Mouse (Mus musculus) mouse embryonic stem cell (cell line): ENCODE measurements around the gene Babam2.
"Not testable (repeated sequence)": the region's sequence is repeated elsewhere in the genome, so short reads cannot be mapped to it uniquely, and the experiment has no call there.

ENCODE experiments used
- in situ Hi-C, 2 experiments: fragments of 300-500 bp; cut with MboI; formaldehyde crosslinking; loops; 1 replicate in 1 of 2; 3 replicates in 1 of 2; pipeline ENCODE4 v1.14.3; 2019 to 2020; ENCODE audit warnings: low sequenced_read_pairs in 2 of 2, low pct_unique_long_range_greater_than_20kb in 1 of 2, mixed read lengths in 1 of 2; ENCODE audit not compliant: unreplicated experiment in 1 of 2

The Babam2 gene

GRCm38 (mm10) chr5:31814068-31814467, 116.6 kb downstream of the Babam2 start:
- in situ Hi-C loops = no loop called here

GRCm38 (mm10) chr5:31815129-31815528, 117.6 kb downstream of the Babam2 start:
- in situ Hi-C loops = no loop called here

GRCm38 (mm10) chr5:31816082-31816481, 118.6 kb downstream of the Babam2 start:
- in situ Hi-C loops = no loop called here

GRCm38 (mm10) chr5:31820801-31821200, 123.3 kb downstream of the Babam2 start:
- in situ Hi-C loops = no loop called here

GRCm38 (mm10) chr5:31821204-31821603, 123.7 kb downstream of the Babam2 start:
- in situ Hi-C loops = no loop called here

DNA sequence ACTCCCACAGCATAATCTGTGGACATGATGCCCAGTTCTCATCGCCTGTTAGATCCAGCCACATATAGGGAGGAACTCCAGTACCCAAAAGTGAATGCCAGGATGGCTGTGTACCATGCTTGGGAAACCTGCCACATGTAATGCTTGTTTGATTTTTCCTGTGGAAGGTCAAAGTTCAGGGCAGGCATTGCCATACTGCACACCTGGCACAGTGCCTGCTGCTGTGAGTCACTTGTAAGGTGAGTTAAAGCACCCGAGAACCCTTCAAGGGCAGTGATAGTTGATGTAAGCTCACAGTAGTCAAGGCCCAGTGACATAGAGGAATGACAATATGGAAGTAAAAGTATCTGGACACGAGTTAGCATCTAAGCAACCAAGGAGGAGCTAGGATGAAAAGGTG, 126.2 kb downstream of the Babam2 start:
- in situ Hi-C loops = no loop called here

DNA sequence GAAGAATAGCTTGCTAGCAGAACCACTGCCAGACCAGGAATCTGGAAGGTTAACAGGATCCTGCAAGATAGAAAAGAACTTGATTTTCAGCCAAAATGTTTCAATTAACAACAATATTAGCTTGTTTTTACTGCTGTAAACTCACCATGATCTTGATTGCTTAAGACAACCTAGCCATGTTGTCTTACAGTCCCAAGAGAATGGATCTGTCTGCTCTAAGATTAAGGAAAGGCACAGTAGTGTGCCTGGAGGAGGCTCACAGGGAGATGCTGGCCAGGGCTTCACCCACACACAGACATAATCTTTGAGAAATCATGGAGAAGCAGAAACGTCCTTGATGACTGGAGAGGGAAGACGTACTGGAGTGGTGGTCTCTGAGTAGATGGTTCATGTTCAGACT, 126.6 kb downstream of the Babam2 start:
- in situ Hi-C loops = no loop called here

DNA sequence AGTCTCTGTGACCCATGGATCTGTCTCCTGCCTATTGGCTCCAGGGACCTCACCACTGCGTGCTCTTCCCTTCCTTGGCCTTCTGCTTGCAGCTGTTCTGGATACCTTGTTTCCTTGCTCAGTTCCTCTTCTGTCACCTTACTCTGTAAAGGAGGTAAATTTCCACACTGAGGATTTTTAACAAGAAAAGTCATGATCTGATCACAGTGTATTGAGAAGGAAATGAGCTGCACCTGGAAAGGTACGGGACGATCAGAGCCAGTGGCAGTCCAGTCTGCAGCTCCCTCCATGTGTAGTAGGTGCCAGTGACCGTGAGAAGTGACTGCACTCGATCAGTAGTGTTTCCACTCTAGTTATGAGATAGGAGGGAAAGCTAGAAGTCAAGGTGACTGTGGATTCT, 129.8 kb downstream of the Babam2 start:
- in situ Hi-C loops = no loop called here

DNA sequence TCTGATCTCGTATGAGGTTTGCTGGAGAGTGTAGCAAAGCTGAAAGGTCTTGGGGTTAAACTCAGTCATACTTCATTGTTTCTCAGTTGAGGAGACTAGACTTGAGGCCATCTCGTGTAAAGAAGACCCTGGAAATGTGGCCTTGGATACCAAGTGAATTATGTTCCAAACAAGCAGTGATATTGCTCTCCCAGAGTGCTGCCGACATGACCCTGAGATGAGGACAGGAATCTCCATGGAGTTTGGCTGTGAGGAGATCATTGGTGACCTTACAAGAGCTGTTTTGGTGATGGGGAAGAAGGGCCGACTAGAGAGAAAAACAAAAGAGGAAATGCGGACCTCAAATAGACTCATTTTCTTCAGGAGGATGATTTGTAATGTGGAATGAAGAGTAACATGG, 130.4 kb downstream of the Babam2 start:
- in situ Hi-C loops = no loop called here

- in situ Hi-C loops = no loop called here
Measured at GRCm38 (mm10) chr5:31828747-31829146, 131.3 kb downstream of the Babam2 start.

- in situ Hi-C loops = no loop called here
Measured at GRCm38 (mm10) chr5:31829588-31829987, 132.1 kb downstream of the Babam2 start.

DNA sequence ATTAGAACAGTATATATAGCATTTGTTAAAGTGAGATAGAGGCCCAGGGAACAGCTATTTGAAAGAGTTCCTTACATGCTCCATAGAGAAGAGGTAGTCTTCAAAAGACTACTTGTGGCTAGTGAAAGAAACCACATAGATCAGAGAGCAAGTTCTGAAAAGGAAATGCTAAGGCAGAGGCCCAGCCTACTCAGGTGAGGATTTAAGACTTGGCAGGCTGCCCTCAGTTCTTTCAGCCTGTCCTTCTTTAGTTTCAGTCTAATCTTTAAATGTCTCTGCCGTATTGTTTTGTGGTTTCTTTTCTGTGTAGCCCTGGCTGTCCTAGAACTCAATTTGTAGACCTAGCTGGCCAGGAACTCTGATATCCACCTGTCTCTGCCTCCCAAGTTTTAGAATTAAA, 134.1 kb downstream of the Babam2 start:
- in situ Hi-C loops = no loop called here

GRCm38 (mm10) chr5:31835691-31836090, 138.2 kb downstream of the Babam2 start:
- in situ Hi-C loops = no loop called here

- in situ Hi-C loops = no loop called here
Measured at GRCm38 (mm10) chr5:31839973-31840372, 142.5 kb downstream of the Babam2 start.

DNA sequence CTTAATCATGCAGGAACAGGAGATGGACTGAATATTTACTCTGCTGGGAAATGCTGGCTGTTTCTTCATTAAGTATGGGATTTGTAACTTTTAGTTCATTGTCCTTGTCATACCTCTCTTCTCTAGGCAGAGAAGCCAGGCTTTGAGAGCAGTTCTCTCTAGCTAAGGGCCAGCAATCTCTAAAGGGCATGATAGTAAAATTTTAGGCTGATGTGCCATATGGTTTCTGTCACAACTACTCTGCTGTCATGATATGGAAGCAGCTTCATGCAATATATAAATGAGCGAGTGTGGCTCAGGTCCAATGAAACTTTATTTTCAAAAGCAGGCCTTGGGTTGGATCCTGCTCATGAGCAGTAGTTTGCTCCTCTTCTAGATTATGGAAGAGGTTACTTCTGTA, 142.9 kb downstream of the Babam2 start:
- in situ Hi-C loops = no loop called here

DNA sequence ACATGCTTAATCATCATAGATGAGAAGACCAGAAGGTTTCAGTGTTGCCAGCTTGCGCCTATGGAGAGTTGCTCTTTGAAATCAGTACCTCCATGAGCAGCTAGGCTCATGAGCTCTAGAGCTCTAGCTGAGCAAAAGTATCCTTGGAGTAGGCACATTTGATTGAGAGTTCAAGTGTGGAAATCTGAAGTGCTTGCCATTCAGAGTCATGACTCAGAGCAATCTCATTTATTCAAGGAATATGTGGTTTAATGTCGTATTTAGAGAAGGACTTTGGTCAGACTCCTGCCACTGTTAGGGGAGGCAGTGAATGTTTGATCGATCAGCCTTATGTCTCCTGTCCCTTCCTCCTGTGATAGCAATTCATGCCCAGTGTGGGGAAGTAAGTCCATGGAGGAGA, 147.4 kb downstream of the Babam2 start:
- in situ Hi-C loops = no loop called here

DNA sequence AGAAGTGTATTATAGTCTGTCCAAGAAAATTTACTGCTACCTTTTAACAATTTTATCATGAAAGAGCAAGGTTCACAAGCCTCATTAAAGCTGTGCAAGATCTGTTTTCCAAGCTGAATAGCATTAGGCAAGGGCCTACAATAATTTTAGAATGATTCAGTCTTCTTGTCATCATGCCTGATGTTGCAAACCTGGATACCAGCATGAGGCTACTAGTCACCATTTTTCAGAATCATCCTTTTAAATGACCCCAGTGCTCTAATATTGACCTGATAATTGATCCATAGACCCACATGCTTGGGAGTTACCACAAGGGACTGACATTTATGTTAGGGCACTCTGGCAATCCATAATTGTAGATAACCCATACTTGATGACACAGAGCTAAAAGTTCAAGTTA, 149.5 kb downstream of the Babam2 start:
- in situ Hi-C loops = no loop called here

- in situ Hi-C loops = no loop called here
Measured at GRCm38 (mm10) chr5:31848995-31849394, 151.5 kb downstream of the Babam2 start.

- in situ Hi-C loops = no loop called here
Measured at GRCm38 (mm10) chr5:31852786-31853185, 155.3 kb downstream of the Babam2 start.

DNA sequence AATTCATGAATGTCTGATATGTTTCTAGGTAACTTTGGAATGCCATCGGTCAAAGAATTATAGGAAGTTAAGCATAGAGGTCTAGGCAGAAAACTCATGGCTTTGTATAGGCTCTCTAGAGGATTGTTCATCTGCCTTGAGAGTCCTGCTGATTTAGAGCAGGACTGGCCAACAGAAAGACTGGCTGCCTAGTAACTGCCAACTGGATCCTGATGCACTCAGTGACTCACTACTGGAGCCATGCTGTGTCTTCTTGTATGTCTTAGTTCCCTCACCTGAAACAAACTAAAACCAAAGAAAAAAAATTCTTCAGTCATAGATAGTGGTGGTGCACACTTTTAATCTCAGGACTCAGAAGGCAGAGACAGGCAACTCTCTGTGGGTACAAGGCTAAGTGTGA, 156.3 kb downstream of the Babam2 start:
- in situ Hi-C loops = no loop called here

DNA sequence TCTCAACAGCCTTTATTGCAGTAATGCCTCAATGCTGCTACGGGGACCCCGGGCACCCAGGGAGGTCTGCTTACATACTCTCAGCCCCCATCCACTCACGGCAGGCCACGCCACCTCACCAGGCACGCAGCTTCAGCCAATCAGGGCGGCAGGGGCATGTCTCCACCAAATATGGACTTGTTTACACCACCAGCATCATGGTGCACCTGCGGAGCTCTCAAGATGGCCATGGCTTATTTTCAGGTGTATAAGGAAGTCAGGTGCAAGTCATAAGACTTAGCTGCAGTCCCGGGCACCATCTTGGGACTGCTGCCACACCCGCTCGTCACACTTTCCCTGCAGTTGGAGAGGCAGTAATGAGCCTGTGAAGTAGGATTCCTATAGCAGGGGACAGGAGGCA, 161.4 kb downstream of the Babam2 start:
- in situ Hi-C loops = not testable (repeated sequence)
